Mouse (Mus musculus) lung, postnatal 0 days (tissue): Measurements from ENCODE around the gene Fabp3. TPM values are rescaled to one million over a fixed set of nuclear protein-coding genes. Genes with fewer than 3 reads are reported as not detected.

Experiments
- ATAC-seq: fragments of 200-750 bp; cut with Nextera tagmentation; 2 replicates; pipeline ENCODE4 v1.8.0; 2017; ENCODE audit warnings: moderate library complexity
- DNase-seq: peaks from one replicate; pipeline ENCODE4 v3.0.0-alpha.2; 2016; ENCODE audit warnings: low spot score
- H3K27ac ChIP-seq: fragments of 300-500 bp; sonication (generic); 2 replicates; pipeline ENCODE4 v1.5.1; 2014; ENCODE audit warnings: antibody characterized with exemption, mild to moderate bottlenecking, low read length, mixed read lengths
- H3K27me3 ChIP-seq: fragments of 300-500 bp; sonication (generic); replicated peaks from 2 replicates; pipeline ENCODE4 v1.6.1; 2014; ENCODE audit warnings: low read length, mixed read lengths; ENCODE audit not compliant: insufficient read depth
- H3K36me3 ChIP-seq: fragments of 300-500 bp; sonication (generic); 2 replicates; pipeline ENCODE4 v1.6.1; 2014; ENCODE audit warnings: low read length, mixed read lengths; ENCODE audit not compliant: insufficient read depth
- H3K4me1 ChIP-seq: fragments of 300-500 bp; sonication (generic); 2 replicates; pipeline ENCODE4 v1.6.1; 2014; ENCODE audit warnings: antibody characterized with exemption, low read depth, low read length, mixed read lengths; ENCODE audit not compliant: insufficient read depth
- H3K4me2 ChIP-seq: fragments of 300-500 bp; sonication (generic); replicated peaks from 2 replicates; pipeline ENCODE4 v1.6.1; 2014; ENCODE audit warnings: low read depth, mild to moderate bottlenecking, low read length, moderate library complexity, mixed read lengths
- H3K4me3 ChIP-seq: fragments of 300-500 bp; sonication (generic); 2 replicates; pipeline ENCODE4 v1.5.1; 2014; ENCODE audit warnings: low read depth, low read length
- H3K9ac ChIP-seq: fragments of 300-500 bp; sonication (generic); replicated peaks from 2 replicates; pipeline ENCODE4 v1.6.1; 2014; ENCODE audit warnings: low read depth, mild to moderate bottlenecking
- H3K9me3 ChIP-seq: fragments of 300-500 bp; sonication (generic); 2 replicates; pipeline ENCODE4 v1.6.1; 2016; ENCODE audit warnings: low read length, mixed read lengths
- CTCF ChIP-seq: IDR thresholded peaks from 2 replicates; pipeline ENCODE4 v1.5.1; 2016; ENCODE audit warnings: antibody characterized with exemption, mild to moderate bottlenecking
- EP300 ChIP-seq: IDR thresholded peaks from 2 replicates; pipeline ENCODE4 v1.6.1; 2016; ENCODE audit warnings: antibody characterized with exemption, mild to moderate bottlenecking, control low read depth
- WGBS: fragments of 180-500 bp; shearing (Covaris S2); extraction: QIAGEN DNeasy Blood & Tissue Kit; methylation state at CpG from one replicate; pipeline ENCODE4 v1.1.7; 2014; 5-methylcytosine and 5-hydroxymethylcytosine counted together
- polyA plus RNA-seq: library from polyadenylated mRNA; unstranded; fragments of >200 nt; fragmentation: Nextera tagmentation; extraction: Ambion mirVana; gene quantifications from 2 replicates; pipeline ENCODE4 v1.2.1, GENCODE M21; 2015

Gene Fabp3
- polyA plus RNA-seq, 1 experiment from 2014 or later: 88.3 TPM

- 18% methylated on average over 13 of the region's 13 CpGs for whole genome bisulfite sequencing
- DNase-seq (peak; percentile 70), ATAC-seq (peak; percentile 31; the same call in 1 of the 2 replicates)
- TF ChIP-seq EP300 (no peak), CTCF (peak; percentile 85)
- Histone ChIP-seq H3K36me3 (no peaks in the 10 kb centered on the region), H3K27ac (no peak overlapping the region), H3K9me3 (no peaks in the 10 kb centered on the region), H3K27me3 (no peaks in the 10 kb centered on the region), H3K4me1 (peaks cover 3% of the 10 kb centered on the region; the same call in 1 of the 2 replicates), H3K4me3 (no peak overlapping the region), H3K9ac (no peak overlapping the region), H3K4me2 (no peak overlapping the region)
Observed at GRCm38 (mm10) chr4:130297123-130297529, 11.3 kb upstream of the Fabp3 start.

GRCm38 (mm10) chr4:130298877-130299628 is 9.3 kb upstream of the Fabp3 start:
- ATAC-seq (no peak), DNase-seq (no peak)
- Histone ChIP-seq H3K4me2 (no peak overlapping the region), H3K9ac (no peak overlapping the region), H3K27me3 (no peaks in the 10 kb centered on the region), H3K4me3 (no peak overlapping the region), H3K4me1 (peaks cover 3% of the 10 kb centered on the region; the same call in 1 of the 2 replicates), H3K27ac (no peak overlapping the region), H3K36me3 (no peaks in the 10 kb centered on the region), H3K9me3 (no peaks in the 10 kb centered on the region)
- WGBS: 82% methylated on average over 11 of the region's 11 CpGs
- no peak for TF ChIP-seq CTCF
- TF ChIP-seq EP300: no peak

- Histone ChIP-seq H3K4me1 (peaks cover 3% of the 10 kb centered on the region; the same call in 1 of the 2 replicates), H3K27ac (no peak overlapping the region), H3K36me3 (no peaks in the 10 kb centered on the region), H3K4me3 (no peak overlapping the region), H3K9me3 (no peaks in the 10 kb centered on the region), H3K4me2 (no peak overlapping the region), H3K9ac (no peak overlapping the region), H3K27me3 (no peaks in the 10 kb centered on the region)
- no peak for TF ChIP-seq CTCF
- TF ChIP-seq EP300: no peak
- DNase-seq (no peak), ATAC-seq (no peak)
- 64% methylated on average over 8 of the region's 8 CpGs for WGBS
Observed at GRCm38 (mm10) chr4:130299629-130300018, 8.8 kb upstream of the Fabp3 start.

- TF ChIP-seq CTCF (no peak), EP300 (peak; percentile 73)
- WGBS: 39% methylated on average over 12 of the region's 12 CpGs
- H3K4me1 ChIP-seq: no peaks in the 10 kb centered on the region
- ATAC-seq (peak; percentile 92), DNase-seq (peak; percentile 82)
- no peaks in the 10 kb centered on the region for H3K9me3 ChIP-seq
- no peaks in the 10 kb centered on the region for H3K27me3 ChIP-seq
- H3K36me3 ChIP-seq: no peaks in the 10 kb centered on the region
- H3K4me3 ChIP-seq: no peak overlapping the region
- no peak overlapping the region for H3K9ac ChIP-seq
- H3K4me2 ChIP-seq: no peak overlapping the region
- H3K27ac ChIP-seq: no peak overlapping the region
Observed at GRCm38 (mm10) chr4:130302285-130302870, 6.0 kb upstream of the Fabp3 start.

- no peaks in the 10 kb centered on the region for H3K9me3 ChIP-seq
- H3K27ac ChIP-seq: no peak overlapping the region
- no peaks in the 10 kb centered on the region for H3K36me3 ChIP-seq
- H3K4me2 ChIP-seq: no peak overlapping the region
- WGBS: 33% methylated on average over 3 of the region's 3 CpGs
- no peak for DNase-seq
- TF ChIP-seq EP300: no peak
- no peak for TF ChIP-seq CTCF
- no peak for ATAC-seq
- H3K27me3 ChIP-seq: peaks cover 7% of the 10 kb centered on the region; the same call in 1 of the 2 replicates
- H3K4me1 ChIP-seq: peaks cover 8% of the 10 kb centered on the region; the same call in 1 of the 2 replicates
- H3K9ac ChIP-seq: no peak overlapping the region
- H3K4me3 ChIP-seq: no peak overlapping the region
Observed at GRCm38 (mm10) chr4:130304746-130305145, 3.6 kb upstream of the Fabp3 start.

- Histone ChIP-seq H3K9ac (no peak overlapping the region), H3K4me2 (no peak overlapping the region), H3K27me3 (peaks cover 11% of the 10 kb centered on the region; the same call in 1 of the 2 replicates), H3K9me3 (no peaks in the 10 kb centered on the region), H3K4me1 (peaks cover 8% of the 10 kb centered on the region; the same call in 1 of the 2 replicates), H3K4me3 (no peak overlapping the region), H3K27ac (no peak overlapping the region), H3K36me3 (no peaks in the 10 kb centered on the region)
- WGBS: 70% methylated on average over 10 of the region's 10 CpGs
- DNase-seq (no peak), ATAC-seq (no peak)
- TF ChIP-seq EP300 (no peak), CTCF (no peak)
Observed at GRCm38 (mm10) chr4:130306796-130307630, 1.4 kb upstream of the Fabp3 start.
